Mouse (Mus musculus) E14TG2a.4 (cell line): ENCODE measurements around the gene Mapk8ip1.

ENCODE experiments used
- H3K27me3 ChIP-seq: 2 replicates; pipeline ENCODE4 v1.6.1; 2014; ENCODE audit warnings: low read length, control low read depth; ENCODE audit not compliant: insufficient read depth
- H3K36me3 ChIP-seq: 2 replicates; pipeline ENCODE4 v1.6.1; 2014; ENCODE audit warnings: low read length, control low read depth; ENCODE audit not compliant: insufficient read depth
- H3K4me1 ChIP-seq: replicated peaks from 2 replicates; pipeline ENCODE4 v1.6.1; 2014; ENCODE audit warnings: low read depth, low read length, control low read depth
- H3K4me3 ChIP-seq: replicated peaks from 2 replicates; pipeline ENCODE4 v1.5.1; 2014; ENCODE audit warnings: mild to moderate bottlenecking, low read length
- H3K9me3 ChIP-seq: 2 replicates; pipeline ENCODE4 v1.6.1; 2014; ENCODE audit warnings: low read length, control low read depth
- CTCF ChIP-seq: conservative IDR thresholded peaks from 2 replicates; pipeline ENCODE4 v1.5.1; 2014; ENCODE audit warnings: low read length
- NANOG ChIP-seq: IDR thresholded peaks from 2 replicates; pipeline ENCODE4 v1.6.1; 2014; ENCODE audit warnings: borderline replicate concordance, low read length, mixed read lengths
- POU5F1 ChIP-seq: IDR thresholded peaks from 2 replicates; pipeline ENCODE4 v1.6.1; 2014; ENCODE audit warnings: low read length, borderline replicate concordance

The Mapk8ip1 gene

DNA sequence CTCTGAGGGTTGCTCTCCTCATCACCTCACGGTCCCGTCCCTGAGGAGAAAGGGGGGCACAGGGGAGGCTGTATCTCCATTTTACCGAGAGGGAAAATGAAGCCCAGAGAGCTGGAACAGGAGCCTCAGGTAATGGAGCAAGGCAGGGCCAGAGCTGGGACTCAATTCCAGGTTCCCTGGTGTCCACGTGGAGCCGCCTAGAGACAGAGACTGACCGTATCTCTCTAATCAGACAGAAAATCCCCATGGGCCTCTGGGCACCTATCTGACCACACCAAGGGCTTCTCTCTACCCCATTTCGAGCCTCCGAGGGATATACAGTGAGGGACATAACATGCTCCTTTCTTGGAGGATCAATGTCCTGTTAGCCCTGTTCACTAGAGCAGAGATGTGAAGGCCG, 22.1 kb upstream of the Mapk8ip1 start:
- no peaks in the 10 kb centered on the region for H3K27me3 ChIP-seq
- H3K4me3 ChIP-seq = peak overlapping the region; percentile 32; the same call in 1 of the 2 replicates
- peaks cover 61% of the 10 kb centered on the region for H3K4me1 ChIP-seq
- H3K9me3 ChIP-seq = no peaks in the 10 kb centered on the region
- TF ChIP-seq CTCF (no peak; the same call in 1 of the 2 replicates), POU5F1 (no peak), NANOG (no peak)
- peaks cover 81% of the 10 kb centered on the region for H3K36me3 ChIP-seq

DNA sequence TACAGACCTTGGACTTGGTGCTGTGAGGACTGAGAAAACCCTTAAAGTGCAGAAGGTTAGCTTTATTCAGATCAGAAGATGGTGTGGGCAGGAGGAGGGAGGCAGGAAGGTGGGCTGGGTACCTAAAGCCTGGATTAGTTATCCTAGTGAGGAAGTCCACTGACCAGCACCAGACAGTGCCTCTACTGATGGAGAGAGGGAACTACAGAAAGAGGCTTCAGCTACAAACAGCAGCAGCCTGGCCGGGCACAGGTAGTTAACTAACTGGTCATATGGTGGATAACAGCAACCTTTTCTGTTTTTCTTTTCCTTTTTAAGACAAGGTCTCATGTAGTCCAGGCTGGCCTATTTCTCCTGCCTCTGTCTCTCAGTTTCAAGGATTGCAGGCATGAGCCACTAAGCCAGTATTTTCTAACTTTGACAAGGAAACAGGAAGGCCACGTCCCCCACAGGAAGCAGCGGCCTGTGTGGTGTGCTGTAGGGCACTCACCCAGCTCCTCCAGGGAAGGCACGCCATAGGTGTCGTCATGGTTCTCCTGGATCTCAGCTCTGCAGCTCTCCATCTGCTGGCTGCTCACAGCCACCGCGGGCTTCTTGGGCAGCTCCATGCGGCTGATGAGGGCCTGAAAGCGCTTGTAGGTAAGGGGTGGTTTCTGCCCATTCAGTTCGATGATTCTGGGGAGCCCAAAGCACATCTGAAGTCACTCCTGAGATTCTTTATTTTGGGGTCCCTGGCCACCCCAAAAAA, 21.5 kb upstream of the Mapk8ip1 start:
- H3K4me1 ChIP-seq = peaks cover 55% of the 10 kb centered on the region
- H3K36me3 ChIP-seq = peaks cover 87% of the 10 kb centered on the region
- H3K27me3 ChIP-seq = no peaks in the 10 kb centered on the region
- H3K9me3 ChIP-seq = no peaks in the 10 kb centered on the region
- peak overlapping the region; percentile 32 for H3K4me3 ChIP-seq
- TF ChIP-seq POU5F1 (no peak), NANOG (no peak), CTCF (peak; percentile 44)

DNA sequence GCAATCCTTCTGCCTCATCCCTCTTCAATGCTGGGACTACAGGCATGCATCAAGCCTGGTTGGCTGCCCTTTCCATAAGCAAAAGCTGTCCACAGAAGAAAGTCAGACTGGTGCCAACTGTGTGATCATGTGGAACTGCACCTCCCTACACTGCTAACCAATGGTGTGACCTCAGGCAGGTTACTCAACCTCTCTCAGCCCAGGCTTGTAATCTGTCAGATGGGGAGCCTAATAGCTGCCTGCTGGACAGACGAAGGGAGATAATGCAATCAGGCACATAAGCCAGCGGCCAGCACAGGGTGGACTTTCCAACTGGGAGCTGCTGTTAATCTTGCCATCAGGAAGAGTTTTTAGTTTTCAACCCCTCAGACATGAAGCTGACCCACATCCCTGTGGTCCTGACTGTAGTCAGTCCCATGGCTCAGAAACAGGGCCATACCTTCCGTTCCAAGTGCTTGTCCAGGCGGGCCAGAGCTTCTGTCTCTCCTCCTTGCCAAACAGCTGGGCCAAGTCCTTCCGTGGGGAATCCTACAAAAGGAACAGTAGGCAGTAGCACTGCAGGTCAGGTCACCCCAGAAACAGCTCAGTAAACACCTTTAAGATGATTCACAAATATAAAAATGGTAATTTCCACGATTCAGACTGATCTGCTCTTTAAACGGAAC, 20.8 kb upstream of the Mapk8ip1 start:
- H3K4me3 ChIP-seq = no peak overlapping the region
- no peak for TF ChIP-seq NANOG
- no peak for TF ChIP-seq CTCF
- no peak for TF ChIP-seq POU5F1
- peaks cover 94% of the 10 kb centered on the region for H3K36me3 ChIP-seq
- peaks cover 48% of the 10 kb centered on the region for H3K4me1 ChIP-seq
- no peaks in the 10 kb centered on the region for H3K27me3 ChIP-seq
- H3K9me3 ChIP-seq = no peaks in the 10 kb centered on the region

DNA sequence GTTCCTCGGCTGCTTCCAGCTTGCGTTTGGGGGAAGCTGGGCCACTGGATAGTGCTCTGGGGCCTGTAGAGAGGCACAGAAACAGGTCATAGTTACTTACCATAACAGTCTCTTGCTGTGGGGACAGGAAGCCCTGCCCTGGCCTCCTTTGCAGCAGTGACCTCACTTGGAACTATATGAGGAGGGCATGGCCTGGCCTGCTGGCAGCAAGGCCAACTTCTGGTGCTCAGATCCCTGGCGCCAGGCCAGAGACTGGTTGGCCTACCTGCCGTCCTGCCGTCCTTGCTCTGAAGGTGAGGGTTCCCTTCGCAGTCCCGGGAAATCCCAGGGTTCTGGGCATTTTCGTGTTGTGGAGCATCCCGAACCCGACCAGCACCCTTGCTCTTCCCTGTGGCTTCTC, 10.6 kb upstream of the Mapk8ip1 start:
- Histone ChIP-seq H3K36me3 (peaks cover 99% of the 10 kb centered on the region), H3K4me1 (0 out of 2 replicates have a peak, but pooled peaks cover 7% of the 10 kb centered on the region), H3K4me3 (no peak overlapping the region), H3K27me3 (no peaks in the 10 kb centered on the region), H3K9me3 (no peaks in the 10 kb centered on the region)
- TF ChIP-seq CTCF (no peak), NANOG (no peak), POU5F1 (no peak)

DNA sequence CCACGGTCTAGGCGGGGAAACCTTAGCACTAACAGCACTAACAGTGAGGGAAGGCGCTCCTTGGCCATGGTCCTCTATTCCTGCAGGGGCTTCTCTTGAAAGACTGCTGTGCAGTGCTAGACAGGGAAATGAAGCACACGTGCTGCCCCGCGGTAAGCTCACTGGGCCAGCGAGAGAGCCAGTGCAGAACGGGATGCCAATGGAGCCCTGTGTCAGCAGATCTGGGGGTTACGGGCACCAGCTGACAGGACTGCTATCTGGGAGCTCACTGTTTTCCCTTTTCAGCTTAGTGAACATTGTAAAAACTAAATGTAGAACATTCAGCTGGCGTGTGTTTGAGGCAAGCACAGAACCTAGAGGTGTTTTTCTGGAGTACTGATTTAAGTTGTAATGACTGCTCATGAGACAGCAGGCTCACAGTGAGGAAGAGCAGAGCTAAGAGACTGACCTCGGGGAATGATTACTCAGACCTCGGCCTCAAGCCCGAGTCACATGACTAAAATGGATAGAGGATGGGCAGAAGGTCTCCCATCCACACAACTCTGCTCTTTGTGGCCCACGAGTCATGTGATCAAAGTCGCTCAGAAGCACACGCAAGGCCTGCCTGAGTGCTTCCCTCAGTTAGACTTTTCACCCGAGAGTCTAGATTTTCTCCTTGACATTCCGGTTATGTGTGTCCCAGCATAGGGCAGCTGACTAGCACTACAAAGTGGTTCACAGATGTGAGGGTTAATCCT, 7.4 kb upstream of the Mapk8ip1 start:
- Histone ChIP-seq H3K36me3 (peaks cover 99% of the 10 kb centered on the region), H3K9me3 (no peaks in the 10 kb centered on the region), H3K4me3 (no peak overlapping the region), H3K4me1 (peaks cover 7% of the 10 kb centered on the region; the same call in 1 of the 2 replicates), H3K27me3 (no peaks in the 10 kb centered on the region)
- no peak for TF ChIP-seq POU5F1
- TF ChIP-seq CTCF = no peak
- no peak for TF ChIP-seq NANOG

DNA sequence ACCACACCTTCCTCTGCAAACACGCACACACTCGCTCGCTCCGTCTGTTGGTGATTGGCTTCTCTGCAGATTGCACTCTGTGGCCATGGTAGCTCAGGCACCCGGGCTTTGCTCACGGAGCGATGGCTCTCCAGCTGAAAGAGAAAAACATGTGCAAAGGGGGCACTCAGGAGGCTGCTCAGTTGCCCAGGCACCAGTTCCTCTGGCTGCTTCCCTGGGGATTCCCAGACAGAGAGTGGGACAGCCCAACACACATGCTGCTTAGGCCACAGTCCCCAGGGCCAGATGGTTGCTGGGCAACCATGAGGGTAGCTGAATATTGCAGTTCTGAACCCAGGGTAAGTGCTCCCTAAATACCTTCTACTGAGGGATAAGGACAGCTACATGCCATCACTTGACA, 4.6 kb upstream of the Mapk8ip1 start:
- no peak for TF ChIP-seq POU5F1
- no peak for TF ChIP-seq NANOG
- no peak for TF ChIP-seq CTCF
- H3K4me3 ChIP-seq = no peak overlapping the region
- peaks cover 77% of the 10 kb centered on the region for H3K36me3 ChIP-seq
- H3K4me1 ChIP-seq = peaks cover 18% of the 10 kb centered on the region
- H3K9me3 ChIP-seq = no peaks in the 10 kb centered on the region
- peaks cover 2% of the 10 kb centered on the region for H3K27me3 ChIP-seq

DNA sequence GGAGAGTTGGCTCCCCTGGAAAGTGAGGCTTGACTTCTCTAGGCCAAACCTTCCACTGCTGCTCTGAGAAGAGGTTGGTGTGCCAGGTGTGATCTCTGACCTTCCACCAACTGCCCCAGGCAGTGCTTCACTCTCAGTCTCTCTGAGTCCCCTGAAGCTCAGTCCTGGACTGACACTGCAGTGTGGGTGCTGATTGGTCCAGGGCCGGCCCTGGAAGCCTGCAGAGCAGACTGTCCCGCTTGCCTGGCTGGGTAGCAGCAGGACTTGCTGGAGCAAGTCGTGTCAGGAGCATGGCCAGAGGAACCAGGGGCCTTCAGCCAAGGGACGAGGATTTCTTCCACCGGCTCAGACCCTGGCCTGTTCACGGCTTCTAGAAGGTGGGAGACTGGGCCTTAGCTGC, 3.7 kb upstream of the Mapk8ip1 start:
- no peak for TF ChIP-seq CTCF
- TF ChIP-seq POU5F1 = no peak
- Histone ChIP-seq H3K36me3 (peaks cover 68% of the 10 kb centered on the region), H3K9me3 (no peaks in the 10 kb centered on the region), H3K4me1 (peaks cover 23% of the 10 kb centered on the region), H3K4me3 (no peak overlapping the region), H3K27me3 (peaks cover 7% of the 10 kb centered on the region)

DNA sequence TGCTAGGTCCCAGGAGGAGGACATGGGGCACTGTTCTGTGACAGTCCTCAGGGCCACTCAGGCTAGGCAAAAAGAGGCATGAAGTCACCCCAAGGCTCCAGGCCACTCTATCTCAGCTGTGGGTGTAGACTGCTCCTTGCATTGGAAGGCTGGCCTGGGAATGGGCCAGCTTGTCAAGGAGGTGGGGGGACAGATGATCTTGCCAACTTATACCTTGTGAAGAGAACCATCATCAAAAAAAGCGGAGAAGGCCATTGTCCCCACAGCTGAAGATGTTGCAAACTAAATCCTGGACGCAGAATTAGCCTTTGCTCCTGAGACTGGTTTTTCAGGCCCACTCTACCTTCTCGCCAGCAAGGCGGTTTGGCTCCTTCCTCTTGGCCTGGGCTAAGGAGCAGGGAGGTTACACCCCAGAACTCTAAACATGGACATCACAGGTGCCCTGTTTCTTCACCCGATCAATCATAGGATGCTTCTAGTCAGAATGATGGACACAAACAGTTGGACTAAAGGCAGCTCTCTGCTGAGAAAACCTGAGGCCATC, 2.8 kb upstream of the Mapk8ip1 start:
- TF ChIP-seq POU5F1 (no peak), CTCF (no peak), NANOG (no peak)
- no peaks in the 10 kb centered on the region for H3K9me3 ChIP-seq
- peaks cover 10% of the 10 kb centered on the region for H3K27me3 ChIP-seq
- H3K4me3 ChIP-seq = no peak overlapping the region
- peaks cover 23% of the 10 kb centered on the region for H3K4me1 ChIP-seq
- H3K36me3 ChIP-seq = peaks cover 59% of the 10 kb centered on the region
